Mouse (Mus musculus): ENCODE measurements around the gene Psmf1. TPM values are rescaled to one million over a fixed set of nuclear protein-coding genes. Genes with fewer than 3 reads are reported as not detected.

The Psmf1 gene
- polyA plus RNA-seq, 1 experiment from 2014 or later = 43.4 TPM

GRCm38 (mm10) chr2:151733151-151733865, 10.7 kb downstream of the Psmf1 start:
- Histone ChIP-seq H3K9ac (no peak overlapping the region), H3K9me3 (replicated peaks) (no peaks in the 10 kb centered on the region), H3K36me3 (replicated peaks) (peaks cover 74% of the 10 kb centered on the region), H3K27ac (replicated peaks) (no peak overlapping the region), H3K4me2 (no peak overlapping the region), H3K4me1 (replicated peaks) (peaks cover 29% of the 10 kb centered on the region), H3K27me3 (no peaks in the 10 kb centered on the region), H3K4me3 (replicated peaks) (no peak overlapping the region)
- ATAC-seq (ENCODE audit: insufficient read depth) = no peak
- 76% methylated on average over 8 of the region's 8 CpGs for WGBS (ENCODE audit: insufficient replicate concordance)

- Histone ChIP-seq H3K4me2 (no peak overlapping the region; the same call in 1 of the 2 replicates), H3K4me1 (replicated peaks) (peaks cover 17% of the 10 kb centered on the region), H3K27me3 (no peaks in the 10 kb centered on the region), H3K9ac (no peak overlapping the region), H3K9me3 (replicated peaks) (no peaks in the 10 kb centered on the region), H3K27ac (replicated peaks) (no peak overlapping the region), H3K36me3 (replicated peaks) (peaks cover 95% of the 10 kb centered on the region), H3K4me3 (replicated peaks) (no peak overlapping the region)
- 52% methylated on average over 2 of the region's 2 CpGs for WGBS (ENCODE audit: insufficient replicate concordance)
- peak; percentile 61 for ATAC-seq (ENCODE audit: insufficient read depth)
Measured at GRCm38 (mm10) chr2:151724094-151724493, 19.9 kb downstream of the Psmf1 start.

GRCm38 (mm10) chr2:151716318-151717055, 27.5 kb downstream of the Psmf1 start:
- Histone ChIP-seq H3K4me2 (no peak overlapping the region), H3K36me3 (replicated peaks) (peaks cover 66% of the 10 kb centered on the region), H3K27ac (replicated peaks) (no peak overlapping the region), H3K27me3 (no peaks in the 10 kb centered on the region), H3K4me1 (replicated peaks) (no peaks in the 10 kb centered on the region), H3K9me3 (replicated peaks) (no peaks in the 10 kb centered on the region), H3K4me3 (replicated peaks) (no peak overlapping the region), H3K9ac (no peak overlapping the region)
- no peak for ATAC-seq (ENCODE audit: insufficient read depth)
- 88% methylated on average over 2 of the region's 2 CpGs for WGBS (ENCODE audit: insufficient replicate concordance)

DNA sequence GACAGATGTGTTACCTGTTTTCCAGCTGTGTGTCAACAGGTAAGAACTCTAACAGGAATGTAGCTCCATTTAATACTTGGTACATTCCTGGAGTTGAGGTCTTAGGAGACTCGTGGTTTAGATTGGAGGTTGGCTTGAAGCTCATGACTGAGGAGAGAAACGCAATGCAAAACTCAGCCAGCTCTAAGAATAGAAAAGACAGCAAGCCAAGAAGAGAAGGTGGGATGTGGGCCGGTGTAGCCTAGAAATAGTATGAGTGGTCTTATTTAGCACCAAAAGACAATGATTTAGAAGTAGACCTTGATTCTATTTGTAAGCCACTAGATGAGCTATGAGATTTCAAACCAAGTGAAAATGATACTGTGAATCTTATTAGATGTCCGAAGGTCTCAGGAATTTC, 28.5 kb downstream of the Psmf1 start:
- 82% methylated on average over 4 of the region's 4 CpGs for WGBS (ENCODE audit: insufficient replicate concordance)
- no peaks in the 10 kb centered on the region for H3K27me3 ChIP-seq
- no peak overlapping the region for H3K4me2 ChIP-seq
- no peaks in the 10 kb centered on the region for H3K4me1 ChIP-seq (replicated peaks)
- H3K9ac ChIP-seq = no peak overlapping the region
- H3K9me3 ChIP-seq (replicated peaks) = no peaks in the 10 kb centered on the region
- no peak overlapping the region for H3K27ac ChIP-seq (replicated peaks)
- ATAC-seq (ENCODE audit: insufficient read depth) = no peak
- peaks cover 57% of the 10 kb centered on the region for H3K36me3 ChIP-seq (replicated peaks)
- no peak overlapping the region for H3K4me3 ChIP-seq (replicated peaks)

DNA sequence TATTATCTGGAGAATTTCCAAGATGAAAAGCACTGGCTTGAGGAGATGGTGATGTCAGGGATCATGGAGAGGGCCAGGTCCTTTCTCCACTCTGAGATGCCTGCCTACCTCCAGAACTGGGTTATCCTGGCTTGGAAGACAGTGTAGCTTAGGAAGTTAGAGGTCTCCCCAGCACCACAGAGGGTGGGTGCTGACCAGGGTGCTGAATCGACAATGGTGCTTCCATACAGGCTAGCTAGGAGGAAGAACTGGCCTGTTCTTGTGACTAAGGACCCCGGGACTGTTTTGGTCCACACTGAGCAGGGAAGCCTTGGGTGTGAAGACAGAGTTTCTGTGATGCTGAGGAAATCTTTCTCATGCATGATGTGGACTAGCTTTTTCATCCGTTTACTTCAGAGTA, 31.3 kb downstream of the Psmf1 start:
- no peaks in the 10 kb centered on the region for H3K9me3 ChIP-seq (replicated peaks)
- H3K4me3 ChIP-seq (replicated peaks) = no peak overlapping the region
- 23% methylated on average over 3 of the region's 3 CpGs for WGBS (ENCODE audit: insufficient replicate concordance)
- no peak overlapping the region for H3K9ac ChIP-seq
- H3K27me3 ChIP-seq = no peaks in the 10 kb centered on the region
- no peak overlapping the region for H3K4me2 ChIP-seq
- no peaks in the 10 kb centered on the region for H3K4me1 ChIP-seq (replicated peaks)
- ATAC-seq (ENCODE audit: insufficient read depth) = no peak
- no peak overlapping the region for H3K27ac ChIP-seq (replicated peaks)
- peaks cover 28% of the 10 kb centered on the region for H3K36me3 ChIP-seq (replicated peaks)

- peak overlapping the region; percentile 68 for H3K4me2 ChIP-seq
- H3K4me3 ChIP-seq (replicated peaks) = peak overlapping the region; percentile 47
- no peak overlapping the region for H3K27ac ChIP-seq (replicated peaks)
- peaks cover 6% of the 10 kb centered on the region for H3K4me1 ChIP-seq (replicated peaks)
- no peaks in the 10 kb centered on the region for H3K36me3 ChIP-seq (replicated peaks)
- no peaks in the 10 kb centered on the region for H3K9me3 ChIP-seq (replicated peaks)
- WGBS (ENCODE audit: insufficient replicate concordance) = 4% methylated on average over 17 of the region's 17 CpGs
- ATAC-seq (ENCODE audit: insufficient read depth) = no peak
- H3K27me3 ChIP-seq = peaks cover 76% of the 10 kb centered on the region
- no peak overlapping the region for H3K9ac ChIP-seq
Measured at GRCm38 (mm10) chr2:151702851-151703190, 41.2 kb downstream of the Psmf1 start.

DNA sequence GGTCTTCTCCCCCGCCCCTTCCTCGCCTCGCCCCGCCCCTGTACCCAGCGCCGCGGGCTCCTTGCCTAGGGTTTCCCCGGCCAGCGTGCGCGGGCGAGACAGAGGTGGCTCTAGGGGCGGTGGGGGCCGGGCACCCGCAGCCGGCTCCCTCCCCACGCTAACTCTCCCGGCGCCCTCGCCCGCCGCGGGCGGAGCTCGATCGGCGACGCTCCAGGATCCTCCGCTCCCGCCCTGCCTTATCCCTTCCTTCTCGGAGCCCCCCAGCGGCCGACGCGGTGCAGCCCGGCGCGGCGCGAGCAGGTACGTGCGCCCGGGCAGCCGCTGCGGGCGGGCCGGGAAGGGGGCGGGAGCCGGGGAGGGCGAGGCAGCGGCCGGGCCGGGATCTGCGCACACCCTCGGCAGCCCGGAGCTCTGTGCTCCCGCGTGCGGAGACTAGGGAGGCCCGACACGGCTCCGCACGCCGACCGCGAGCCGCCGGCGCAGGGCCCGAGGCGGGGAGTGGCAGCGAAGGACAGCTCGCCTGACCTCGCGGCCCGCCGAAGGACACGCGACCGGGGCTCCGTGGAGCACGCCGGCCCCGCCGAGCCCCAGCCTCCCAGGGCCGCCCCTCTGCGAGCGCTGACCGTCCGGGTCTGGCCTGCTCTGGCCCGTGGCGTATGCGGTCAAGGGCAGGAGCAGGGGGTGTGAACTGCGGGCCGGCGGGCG, 41.7 kb downstream of the Psmf1 start:
- Histone ChIP-seq H3K4me2 (peak overlapping the region; percentile 68), H3K4me3 (replicated peaks) (peak overlapping the region; percentile 47), H3K4me1 (replicated peaks) (peaks cover 6% of the 10 kb centered on the region), H3K27me3 (peaks cover 76% of the 10 kb centered on the region), H3K36me3 (replicated peaks) (no peaks in the 10 kb centered on the region), H3K27ac (replicated peaks) (no peak overlapping the region), H3K9me3 (replicated peaks) (no peaks in the 10 kb centered on the region), H3K9ac (no peak overlapping the region)
- WGBS (ENCODE audit: insufficient replicate concordance) = 1% methylated on average over 86 of the region's 97 CpGs
- 0 out of 2 replicates have a peak, but pooled peaks have one; percentile 41 for ATAC-seq (ENCODE audit: insufficient read depth)

GRCm38 (mm10) chr2:151701231-151702145, 42.5 kb downstream of the Psmf1 start, which contains the start of gene Tmem74b:
Tmem74b (plus strand) TSS chr2:151702008.
- 0 out of 2 replicates have a peak, but pooled peaks have one; percentile 9 for ATAC-seq (ENCODE audit: insufficient read depth)
- Histone ChIP-seq H3K4me3 (replicated peaks) (peak within 1 kb of the TSS; percentile 47), H3K9me3 (replicated peaks) (no peaks in the 10 kb centered on the region), H3K27me3 (peaks cover 72% of the 10 kb centered on the region), H3K27ac (replicated peaks) (no peak within 1 kb of the TSS), H3K36me3 (replicated peaks) (no peaks in the 10 kb centered on the region), H3K4me2 (peak within 1 kb of the TSS; percentile 68), H3K4me1 (replicated peaks) (peaks cover 6% of the 10 kb centered on the region), H3K9ac (no peak within 1 kb of the TSS)
- WGBS (ENCODE audit: insufficient replicate concordance) = 6% methylated on average over 25 of the region's 25 CpGs

DNA sequence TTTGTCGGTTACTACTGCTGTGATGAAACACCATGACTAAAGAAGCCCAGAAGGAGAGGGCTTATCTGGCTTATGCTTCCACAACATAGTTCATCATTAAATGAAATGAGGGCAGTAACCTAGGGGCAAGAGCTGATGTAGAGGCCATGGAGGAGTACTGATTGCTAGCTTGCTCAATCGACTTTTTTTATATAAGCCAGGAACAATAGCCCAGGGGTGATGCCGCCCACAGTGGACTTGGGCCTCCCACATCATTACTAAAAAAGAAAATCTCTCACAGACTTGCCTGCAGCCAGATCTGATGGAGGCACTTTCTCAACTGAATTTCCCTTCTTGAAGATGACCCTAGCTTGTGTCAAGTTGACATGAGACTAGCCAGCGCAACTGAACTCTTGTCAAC, 61.0 kb downstream of the Psmf1 start:
- Histone ChIP-seq H3K4me3 (replicated peaks) (no peak overlapping the region), H3K27me3 (no peaks in the 10 kb centered on the region), H3K4me2 (no peak overlapping the region), H3K9ac (no peak overlapping the region), H3K4me1 (replicated peaks) (no peaks in the 10 kb centered on the region), H3K36me3 (replicated peaks) (no peaks in the 10 kb centered on the region), H3K9me3 (replicated peaks) (no peaks in the 10 kb centered on the region), H3K27ac (replicated peaks) (no peak overlapping the region)
- ATAC-seq (ENCODE audit: insufficient read depth) = no peak
- WGBS (ENCODE audit: insufficient replicate concordance) = 60% methylated on average over 4 of the region's 4 CpGs

- H3K36me3 ChIP-seq (replicated peaks) = no peaks in the 10 kb centered on the region
- H3K27me3 ChIP-seq = no peaks in the 10 kb centered on the region
- no peak overlapping the region for H3K9ac ChIP-seq
- no peak overlapping the region for H3K27ac ChIP-seq (replicated peaks)
- no peaks in the 10 kb centered on the region for H3K4me1 ChIP-seq (replicated peaks)
- H3K9me3 ChIP-seq (replicated peaks) = no peaks in the 10 kb centered on the region
- 46% methylated on average over 3 of the region's 3 CpGs for WGBS (ENCODE audit: insufficient replicate concordance)
- H3K4me2 ChIP-seq = no peak overlapping the region
- ATAC-seq (ENCODE audit: insufficient read depth) = no peak
- H3K4me3 ChIP-seq (replicated peaks) = no peak overlapping the region
Measured at GRCm38 (mm10) chr2:151682357-151682756, 61.6 kb downstream of the Psmf1 start.

Data from liver, embryonic 15.5 days (tissue).